Mouse (Mus musculus) thymus, postnatal 4 days (tissue): ENCODE data around the gene Arid2.
"Not testable (repeated sequence)": the region's sequence is repeated elsewhere in the genome, so short reads cannot be mapped to it uniquely, and the experiment has no call there.

Experiments used
- DNase-seq: peaks from one replicate; pipeline ENCODE4 v3.0.0; 2021

Arid2 gene

DNA sequence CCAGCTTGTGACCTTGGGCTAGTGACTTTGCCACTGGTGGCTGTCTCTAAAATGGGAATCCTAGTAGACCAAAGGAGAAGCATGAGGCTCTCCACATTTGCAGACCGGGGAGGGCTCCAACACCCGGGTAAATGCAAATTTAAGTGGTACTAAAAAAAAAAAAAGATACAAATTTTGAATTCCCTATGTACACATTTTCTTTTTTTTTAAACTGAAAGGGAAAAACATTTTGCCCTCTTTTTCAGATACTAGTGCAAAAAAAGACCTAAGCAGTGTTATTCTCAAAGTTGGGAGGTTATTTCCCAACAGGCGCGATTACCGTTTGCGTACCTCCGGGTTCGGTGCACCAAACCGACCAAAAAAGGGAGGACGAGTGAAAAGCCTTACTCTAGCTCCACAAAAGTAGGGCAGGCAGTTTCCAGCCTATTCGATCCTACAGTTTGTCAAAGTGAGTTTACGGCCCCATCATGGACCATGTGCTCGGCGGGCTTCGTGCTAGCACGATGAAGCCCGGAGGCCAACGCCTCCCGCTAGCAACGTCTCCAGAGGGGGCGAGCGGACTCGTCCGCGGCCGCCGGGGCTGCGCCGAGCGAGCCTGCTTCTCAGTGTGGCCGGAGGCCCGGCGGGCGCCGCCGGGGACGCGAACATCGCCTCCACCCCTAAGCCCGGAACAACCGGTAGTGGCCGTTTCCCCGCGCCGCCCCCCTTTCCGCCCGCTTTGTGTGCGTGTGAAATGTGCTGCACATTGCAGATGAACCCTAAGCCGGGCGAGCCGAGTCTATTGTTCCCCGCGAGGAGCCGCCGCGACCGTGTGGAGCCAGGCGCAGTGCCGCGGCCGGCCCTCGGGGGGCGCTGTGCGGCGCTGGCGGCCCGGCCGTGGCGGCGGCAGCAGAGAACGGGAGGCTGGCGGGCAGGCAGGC is 1.0 kb upstream of the Arid2 start:
- DNase-seq, result peak; percentile 96

GRCm38 (mm10) chr15:96286935-96287292 is 404 bp upstream of the Arid2 start:
- no peak for DNase-seq

- DNase-seq, result peak; percentile 75
Observed at GRCm38 (mm10) chr15:96287976-96288835, 888 bp downstream of the Arid2 start.

DNA sequence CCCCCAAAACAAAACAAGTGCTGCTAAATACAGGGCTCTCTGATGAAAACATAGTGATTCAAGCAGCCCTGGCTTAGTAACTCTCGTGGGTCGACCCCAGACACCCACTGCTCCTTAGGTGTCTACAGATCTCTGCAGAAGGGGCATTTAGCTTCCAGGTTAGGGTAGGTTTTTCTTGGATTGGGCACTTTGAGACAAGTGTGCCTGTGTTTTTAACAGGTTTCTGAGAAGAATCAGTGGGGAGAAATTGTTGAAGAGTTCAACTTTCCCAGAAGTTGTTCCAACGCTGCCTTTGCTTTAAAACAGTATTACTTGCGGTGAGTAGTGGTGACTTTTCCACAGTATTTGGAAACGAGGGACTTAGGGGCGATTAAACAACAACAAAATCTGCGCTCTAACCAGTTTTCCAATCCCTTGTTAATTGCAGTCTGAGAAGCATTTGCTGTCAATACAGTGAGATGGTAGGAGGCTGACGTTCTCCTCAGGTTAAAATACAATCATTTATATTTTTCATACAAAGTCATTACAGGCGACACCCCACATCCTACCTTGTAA is 1.6 kb downstream of the Arid2 start:
- DNase-seq, result no peak

GRCm38 (mm10) chr15:96290001-96290400 is 2.7 kb downstream of the Arid2 start:
- no peak for DNase-seq

DNA sequence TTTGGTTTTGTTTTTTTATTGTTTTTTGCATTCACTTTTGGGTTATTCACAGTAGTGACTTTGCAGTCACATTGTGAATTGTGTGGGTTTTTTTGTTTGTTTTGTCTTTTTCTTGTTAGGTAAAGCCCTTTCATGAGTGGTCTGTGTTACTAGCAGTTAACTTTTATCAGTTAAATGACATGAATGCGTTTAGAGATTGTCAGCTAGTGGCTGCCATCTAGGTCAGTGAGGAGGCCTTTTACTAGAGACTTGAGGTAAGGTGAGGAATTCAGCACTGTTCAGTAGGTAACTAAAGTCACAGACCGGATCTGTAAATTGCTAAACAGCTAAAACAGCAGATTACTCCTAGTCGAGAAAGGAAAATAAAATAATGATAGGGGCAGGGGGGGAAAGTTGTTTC is 6.1 kb downstream of the Arid2 start:
- DNase-seq, result no peak

DNA sequence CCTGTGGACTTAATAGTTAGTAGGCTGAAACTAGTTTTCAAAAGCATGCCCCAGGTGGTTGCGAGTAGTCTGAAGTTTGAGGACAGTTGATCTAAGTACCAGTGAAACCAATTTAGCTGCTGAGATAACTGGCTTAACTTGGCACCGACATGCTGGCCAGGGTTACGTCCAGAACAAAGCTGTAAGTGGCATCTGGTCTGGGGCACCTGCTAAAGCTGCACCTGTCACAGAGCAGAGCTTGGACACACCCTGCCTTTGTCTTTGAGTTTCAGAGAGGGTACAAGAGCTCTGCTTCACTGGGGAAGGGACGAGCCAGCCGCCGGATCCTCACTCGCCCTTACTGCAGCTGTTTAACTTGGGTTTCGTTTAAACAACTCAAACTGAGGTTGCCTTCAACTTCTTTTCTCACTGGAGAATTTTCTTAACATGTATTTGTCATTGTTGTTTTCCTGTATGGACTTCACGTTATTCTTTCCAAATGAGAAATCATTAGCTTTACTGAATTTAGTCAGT is 9.8 kb downstream of the Arid2 start:
- peak; percentile 63 for DNase-seq

GRCm38 (mm10) chr15:96297623-96298188 is 10.4 kb downstream of the Arid2 start:
- peak; percentile 61 for DNase-seq

GRCm38 (mm10) chr15:96309310-96309709 is 22.0 kb downstream of the Arid2 start:
- DNase-seq, result no peak

- no peak for DNase-seq
Observed at GRCm38 (mm10) chr15:96312902-96313301, 25.6 kb downstream of the Arid2 start.

GRCm38 (mm10) chr15:96315664-96316063 is 28.3 kb downstream of the Arid2 start:
- DNase-seq, result no peak

DNA sequence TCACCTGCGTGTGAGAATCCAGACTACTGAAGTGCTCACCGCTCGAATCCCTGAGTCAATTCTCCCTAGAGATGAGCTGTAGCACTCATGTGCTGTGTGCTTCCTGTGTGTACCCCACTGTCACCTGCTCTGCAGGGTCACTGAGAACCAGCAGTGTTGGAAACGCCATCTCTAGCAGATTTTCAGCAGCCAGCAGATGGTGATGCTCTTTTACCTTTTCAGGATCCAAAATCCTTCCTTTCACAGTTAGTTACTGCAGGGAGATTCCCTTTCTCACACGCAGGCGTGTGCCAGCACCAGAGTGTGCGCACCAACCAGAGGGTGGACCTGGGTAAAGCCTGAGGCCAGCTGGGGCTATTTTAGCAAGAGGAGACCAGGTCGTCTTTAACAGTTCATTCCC is 32.0 kb downstream of the Arid2 start:
- DNase-seq, result peak; percentile 50

- DNase-seq, result no peak
Observed at GRCm38 (mm10) chr15:96325726-96326328, 38.5 kb downstream of the Arid2 start.

GRCm38 (mm10) chr15:96328722-96329121 is 41.4 kb downstream of the Arid2 start:
- not testable (repeated sequence) for DNase-seq

GRCm38 (mm10) chr15:96330536-96330935 is 43.2 kb downstream of the Arid2 start:
- DNase-seq, result no peak

GRCm38 (mm10) chr15:96332468-96333213 is 45.3 kb downstream of the Arid2 start:
- no peak for DNase-seq

DNA sequence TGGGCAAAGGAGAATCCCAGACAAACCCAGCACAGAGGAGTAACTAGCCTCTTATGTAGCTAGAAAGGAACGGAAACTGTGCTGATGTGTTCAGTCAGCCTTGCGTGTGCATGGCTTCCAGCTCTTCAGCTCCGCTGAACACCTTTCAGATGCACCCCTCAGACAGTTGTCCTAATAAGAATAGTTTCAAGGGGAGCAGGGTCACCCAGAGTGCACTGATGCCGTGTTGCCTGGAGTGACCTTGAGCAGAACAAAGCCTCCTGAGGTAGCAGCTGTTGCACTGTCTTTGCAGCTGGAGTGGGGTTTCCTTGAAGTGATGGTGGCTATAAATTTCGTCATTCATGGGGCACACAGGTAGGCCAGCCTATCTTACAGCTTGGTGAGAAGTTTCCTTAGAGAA is 46.0 kb downstream of the Arid2 start:
- DNase-seq, result no peak

- DNase-seq, result no peak
Observed at GRCm38 (mm10) chr15:96340924-96341323, 53.6 kb downstream of the Arid2 start.

DNA sequence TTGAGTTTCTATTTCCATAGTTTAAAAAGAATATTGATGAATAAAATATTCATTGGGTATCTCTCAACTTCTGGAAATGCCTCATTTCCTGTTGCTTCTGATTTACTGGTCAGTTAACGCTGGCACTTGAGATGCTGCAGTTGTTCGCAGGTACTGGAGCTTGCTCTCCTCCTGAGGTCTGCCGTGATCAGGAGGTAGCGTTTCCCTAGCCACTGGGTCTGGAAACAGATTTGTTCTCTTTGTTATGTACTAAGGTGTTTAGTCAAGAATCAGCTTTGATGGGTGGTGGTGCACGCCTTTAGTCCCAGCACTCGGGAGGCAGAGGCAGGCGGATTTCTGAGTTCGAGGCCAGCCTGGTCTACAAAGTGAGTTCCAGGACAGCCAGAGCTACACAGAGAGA is 54.8 kb downstream of the Arid2 start:
- DNase-seq, result no peak

DNA sequence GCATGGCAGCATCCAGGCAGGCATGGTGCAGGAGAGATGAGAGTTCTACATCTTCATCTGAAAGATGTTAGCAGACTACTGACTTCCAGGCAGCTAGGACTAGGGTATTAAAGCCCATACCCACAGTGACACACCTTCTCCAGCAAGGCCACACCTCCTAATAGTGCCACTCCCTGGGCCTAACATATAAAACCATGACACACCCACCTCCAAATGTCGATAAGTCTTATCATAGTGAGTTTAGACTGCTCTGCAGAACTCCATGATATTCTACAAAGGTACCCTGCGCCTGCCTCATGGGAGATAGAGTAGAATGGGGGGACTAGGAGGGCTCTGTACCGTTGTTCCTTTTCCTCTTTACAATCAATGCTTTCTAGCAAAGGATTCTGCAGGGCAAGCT is 55.6 kb downstream of the Arid2 start:
- DNase-seq, result no peak

- DNase-seq, result no peak
Observed at GRCm38 (mm10) chr15:96344591-96345285, 57.4 kb downstream of the Arid2 start.
